Mouse (Mus musculus): Measurements from ENCODE around the gene Ccdc12. TPM values are rescaled to one million over a fixed set of nuclear protein-coding genes. Genes with fewer than 3 reads are reported as not detected.

Ccdc12 gene
- polyA plus RNA-seq, 1 experiment from 2014 or later, result 152 TPM

- Histone ChIP-seq H3K9ac (peak overlapping the region; percentile 79), H3K36me3 (ENCODE audit: poor library complexity, severe bottlenecking) (no peaks in the 10 kb centered on the region), H3K4me1 (peaks cover 73% of the 10 kb centered on the region), H3K4me3 (peak overlapping the region; percentile 67), H3K27ac (no peak overlapping the region), H3K27me3 (peaks cover 30% of the 10 kb centered on the region), H3K4me2 (peak overlapping the region; percentile 99), H3K9me3 (replicated peaks) (no peaks in the 10 kb centered on the region)
- ATAC-seq, result no peak
- 21% methylated on average over 14 of the region's 14 CpGs for WGBS
Observed at GRCm38 (mm10) chr9:110652963-110653654, 3.2 kb upstream of the Ccdc12 start.

GRCm38 (mm10) chr9:110653655-110654461, 2.4 kb upstream of the Ccdc12 start, which contains the start of gene Nbeal2:
TSS of gene Nbeal2 (minus strand) at chr9:110654161.
- H3K27ac ChIP-seq, result no peak within 1 kb of the TSS
- no peaks in the 10 kb centered on the region for H3K9me3 ChIP-seq (replicated peaks)
- H3K4me2 ChIP-seq, result peak within 1 kb of the TSS; percentile 99
- WGBS, result 1% methylated on average over 54 of the region's 75 CpGs
- H3K9ac ChIP-seq, result peak within 1 kb of the TSS; percentile 79
- no peaks in the 10 kb centered on the region for H3K36me3 ChIP-seq (ENCODE audit: poor library complexity, severe bottlenecking)
- peaks cover 75% of the 10 kb centered on the region for H3K4me1 ChIP-seq
- H3K4me3 ChIP-seq, result peak within 1 kb of the TSS; percentile 67
- peak; percentile 23 for ATAC-seq
- H3K27me3 ChIP-seq, result peaks cover 30% of the 10 kb centered on the region

- Histone ChIP-seq H3K4me1 (peaks cover 66% of the 10 kb centered on the region), H3K27ac (no peak overlapping the region)
- no peak for ATAC-seq
Observed at GRCm38 (mm10) chr9:110654726-110655650, 1.3 kb upstream of the Ccdc12 start.

GRCm38 (mm10) chr9:110655651-110656007, 674 bp upstream of the Ccdc12 start:
- H3K9ac ChIP-seq, result peak overlapping the region; percentile 79
- peak overlapping the region; percentile 91 for H3K27ac ChIP-seq
- H3K36me3 ChIP-seq (ENCODE audit: poor library complexity, severe bottlenecking), result no peaks in the 10 kb centered on the region; the same call in 1 of the 2 replicates
- H3K9me3 ChIP-seq (replicated peaks), result no peaks in the 10 kb centered on the region
- WGBS, result 85% methylated on average over 10 of the region's 10 CpGs
- H3K4me1 ChIP-seq, result peaks cover 60% of the 10 kb centered on the region
- ATAC-seq, result 0 out of 2 replicates have a peak, but pooled peaks have one; percentile 1
- H3K4me2 ChIP-seq, result peak overlapping the region; percentile 74
- peaks cover 30% of the 10 kb centered on the region for H3K27me3 ChIP-seq
- peak overlapping the region; percentile 60 for H3K4me3 ChIP-seq

More at GRCm38 (mm10) chr9:110654726-110655650, 1.3 kb upstream of the Ccdc12 start:
- peaks cover 30% of the 10 kb centered on the region for H3K27me3 ChIP-seq
- H3K4me2 ChIP-seq, result peak overlapping the region; percentile 99
- H3K9me3 ChIP-seq (replicated peaks), result no peaks in the 10 kb centered on the region
- WGBS, result 80% methylated on average over 19 of the region's 19 CpGs
- H3K36me3 ChIP-seq (ENCODE audit: poor library complexity, severe bottlenecking), result no peaks in the 10 kb centered on the region; the same call in 1 of the 2 replicates
- H3K9ac ChIP-seq, result peak overlapping the region; percentile 79; the same call in 1 of the 2 replicates
- peak overlapping the region; percentile 67; the same call in 1 of the 2 replicates for H3K4me3 ChIP-seq

GRCm38 (mm10) chr9:110657474-110658078, 1.3 kb downstream of the Ccdc12 start:
- Histone ChIP-seq H3K27me3 (peaks cover 14% of the 10 kb centered on the region), H3K4me3 (peak overlapping the region; percentile 60), H3K36me3 (ENCODE audit: poor library complexity, severe bottlenecking) (peaks cover 3% of the 10 kb centered on the region; the same call in 1 of the 2 replicates), H3K4me2 (peak overlapping the region; percentile 74), H3K9ac (peak overlapping the region; percentile 79; the same call in 1 of the 2 replicates), H3K27ac (no peak overlapping the region), H3K9me3 (replicated peaks) (no peaks in the 10 kb centered on the region), H3K4me1 (peaks cover 46% of the 10 kb centered on the region)
- ATAC-seq, result no peak
- 84% methylated on average over 12 of the region's 13 CpGs for WGBS

- H3K27me3 ChIP-seq, result no peaks in the 10 kb centered on the region
Observed at GRCm38 (mm10) chr9:110659521-110659920, 3.2 kb downstream of the Ccdc12 start.

GRCm38 (mm10) chr9:110660208-110660607, 3.9 kb downstream of the Ccdc12 start:
- peaks cover 21% of the 10 kb centered on the region for H3K4me1 ChIP-seq
- no peaks in the 10 kb centered on the region for H3K9me3 ChIP-seq (replicated peaks)
- ATAC-seq, result no peak
- H3K9ac ChIP-seq, result no peak overlapping the region
- peaks cover 3% of the 10 kb centered on the region; the same call in 1 of the 2 replicates for H3K36me3 ChIP-seq (ENCODE audit: poor library complexity, severe bottlenecking)
- no peak overlapping the region for H3K27ac ChIP-seq
- H3K27me3 ChIP-seq, result no peaks in the 10 kb centered on the region
- no peak overlapping the region for H3K4me2 ChIP-seq
- no peak overlapping the region for H3K4me3 ChIP-seq
- WGBS, result 89% methylated on average over 2 of the region's 2 CpGs

More at GRCm38 (mm10) chr9:110659521-110659920, 3.2 kb downstream of the Ccdc12 start:
- Histone ChIP-seq H3K36me3 (ENCODE audit: poor library complexity, severe bottlenecking) (peaks cover 3% of the 10 kb centered on the region; the same call in 1 of the 2 replicates), H3K9me3 (replicated peaks) (no peaks in the 10 kb centered on the region), H3K9ac (no peak overlapping the region), H3K4me2 (no peak overlapping the region), H3K4me1 (peaks cover 27% of the 10 kb centered on the region), H3K4me3 (no peak overlapping the region), H3K27ac (no peak overlapping the region)
- no peak for ATAC-seq
- WGBS, result 95% methylated on average over 12 of the region's 12 CpGs

GRCm38 (mm10) chr9:110660856-110661612, 4.7 kb downstream of the Ccdc12 start:
- Histone ChIP-seq H3K4me2 (no peak overlapping the region), H3K4me1 (peaks cover 20% of the 10 kb centered on the region), H3K9ac (no peak overlapping the region), H3K36me3 (ENCODE audit: poor library complexity, severe bottlenecking) (peaks cover 3% of the 10 kb centered on the region; the same call in 1 of the 2 replicates), H3K27ac (no peak overlapping the region), H3K4me3 (no peak overlapping the region), H3K9me3 (replicated peaks) (no peaks in the 10 kb centered on the region), H3K27me3 (no peaks in the 10 kb centered on the region)
- ATAC-seq, result no peak
- WGBS, result 83% methylated on average over 7 of the region's 7 CpGs

GRCm38 (mm10) chr9:110662844-110663243, 6.5 kb downstream of the Ccdc12 start:
- Histone ChIP-seq H3K9me3 (replicated peaks) (no peaks in the 10 kb centered on the region), H3K4me2 (no peak overlapping the region)
- WGBS, result 91% methylated on average over 1 of the region's 1 CpGs

GRCm38 (mm10) chr9:110665912-110666311, 9.6 kb downstream of the Ccdc12 start:
- Histone ChIP-seq H3K4me1 (peaks cover 10% of the 10 kb centered on the region), H3K27me3 (no peaks in the 10 kb centered on the region), H3K4me2 (no peak overlapping the region), H3K9me3 (replicated peaks) (no peaks in the 10 kb centered on the region), H3K27ac (no peak overlapping the region), H3K4me3 (no peak overlapping the region), H3K9ac (no peak overlapping the region; the same call in 1 of the 2 replicates), H3K36me3 (ENCODE audit: poor library complexity, severe bottlenecking) (0 out of 2 replicates have a peak, but pooled peaks cover 3% of the 10 kb centered on the region)
- WGBS, result 18% methylated on average over 4 of the region's 4 CpGs
- no peak for ATAC-seq

More at GRCm38 (mm10) chr9:110662844-110663243, 6.5 kb downstream of the Ccdc12 start:
- no peak overlapping the region for H3K4me3 ChIP-seq
- H3K36me3 ChIP-seq (ENCODE audit: poor library complexity, severe bottlenecking), result peaks cover 3% of the 10 kb centered on the region; the same call in 1 of the 2 replicates
- no peak for ATAC-seq
- H3K9ac ChIP-seq, result no peak overlapping the region
- no peak overlapping the region for H3K27ac ChIP-seq
- no peaks in the 10 kb centered on the region for H3K27me3 ChIP-seq
- peaks cover 15% of the 10 kb centered on the region for H3K4me1 ChIP-seq

All from forebrain, embryonic 13.5 days (tissue).